In genomic region chr1:61139984-61140648, GRCm38 (mm10) we compare ENCODE assay signal across 10 mouse cellular contexts.
DNase-seq lines count a peak whose midpoint lies in the region; ATAC-seq and TF ChIP-seq lines count a peak whose summit lies in the region.
"Had no signal": no experiment of that assay in that cellular context is flagged by ENCODE, and none has a peak within 500 bp of the region (broad histone marks: within the 10 kb centered on the region; RNA-seq: fewer than 3 reads in every experiment).

No protein-coding gene starts in this region.

- DNase-seq in CH12.LX (ENCODE audit: extremely low read depth): no peak
- DNase-seq in embryonic facial prominence, embryonic 11.5 days (ENCODE audit: low spot score): no peak
- no peak for DNase-seq in hindbrain, embryonic 14.5 days (ENCODE audit: low spot score)
- DNase-seq in midbrain, embryonic 14.5 days: no peak
- no peak for DNase-seq in ovary, adult 18-20 months (ENCODE audit: low spot score)
- DNase-seq in thymus, postnatal 0 days (ENCODE audit: low spot score): no peak
- no peak for DNase-seq in testis, postnatal 10 days (ENCODE audit: low spot score)
- no peak for DNase-seq in cerebellum, postnatal 10 days
- DNase-seq: cerebellum, adult 8-10 months; thymus, adult 2 months had no signal

- dilution Hi-C loops in CH12.LX (cut with MboI; ENCODE audit: extremely low pct_ligation_motif_present, extremely low pct_unique_long_range_greater_than_20kb, low sequenced_read_pairs): no loop called here

- peak overlapping the region; percentile 80 for H3K27ac ChIP-seq in CH12.LX (ENCODE audit: insufficient read depth, low read depth)
- H3K27ac ChIP-seq in embryonic facial prominence, embryonic 11.5 days (replicated peaks; ENCODE audit: low read depth, low read length): 0 out of 2 replicates have a peak overlapping the region, but pooled peaks have one; percentile 28
- H3K27ac ChIP-seq in hindbrain, embryonic 14.5 days: peak overlapping the region; percentile 79
- H3K27ac ChIP-seq in midbrain, embryonic 14.5 days (replicated peaks; ENCODE audit: low read depth, low read length): peak overlapping the region; percentile 80

- no peak for TF ChIP-seq RAD21 in CH12.LX (IDR thresholded peaks at IDR 0.05; ENCODE audit: low read depth, low read length)

- H3K9me3 ChIP-seq in CH12.LX (replicated peaks; ENCODE audit: low read length): no peaks in the 10 kb centered on the region
- no peaks in the 10 kb centered on the region for H3K9me3 ChIP-seq in embryonic facial prominence, embryonic 11.5 days (replicated peaks; ENCODE audit: control insufficient read depth, low read length)
- H3K9me3 ChIP-seq in hindbrain, embryonic 14.5 days (ENCODE audit: control insufficient read depth, low read length): no peaks in the 10 kb centered on the region
- no peaks in the 10 kb centered on the region for H3K9me3 ChIP-seq in midbrain, embryonic 14.5 days (ENCODE audit: control insufficient read depth, low read length)

- no peak for TF ChIP-seq CTCF in CH12.LX (conservative IDR thresholded peaks at IDR 0.05 in 1 of 2, IDR thresholded peaks at IDR 0.05 in 1 of 2; ENCODE audit: low read depth in 2 of 2, low read length in 2 of 2)

- peak overlapping the region; percentile 98 for H3K4me2 ChIP-seq in CH12.LX (ENCODE audit: insufficient read depth, low read depth, poor library complexity, severe bottlenecking)
- no peak overlapping the region for H3K4me2 ChIP-seq in embryonic facial prominence, embryonic 11.5 days (ENCODE audit: low read depth, low read length)
- peak overlapping the region; percentile 47 for H3K4me2 ChIP-seq in hindbrain, embryonic 14.5 days (replicated peaks)
- peak overlapping the region; percentile 54 for H3K4me2 ChIP-seq in midbrain, embryonic 14.5 days (ENCODE audit: low read length)

- no peak for TF ChIP-seq POLR2A in CH12.LX (IDR thresholded peaks at IDR 0.05; ENCODE audit: low read depth, low read length)

- ATAC-seq in embryonic facial prominence, embryonic 11.5 days (replicated peaks; ENCODE audit: insufficient number of reproducible peaks, low FRiP score, low TSS enrichment, low read depth): peak; percentile 50; the same call in 1 of the 2 replicates
- peak; percentile 59; the same call in 1 of the 2 replicates for ATAC-seq in hindbrain, embryonic 14.5 days (ENCODE audit: low FRiP score)
- peak; percentile 53; the same call in 1 of the 2 replicates for ATAC-seq in midbrain, embryonic 14.5 days (ENCODE audit: low FRiP score, low TSS enrichment)

- H3K9ac ChIP-seq in CH12.LX (ENCODE audit: insufficient read depth, low read depth): peak overlapping the region; percentile 4
- H3K9ac ChIP-seq in embryonic facial prominence, embryonic 11.5 days (replicated peaks; ENCODE audit: low read length): no peak overlapping the region
- H3K9ac ChIP-seq in hindbrain, embryonic 14.5 days: no peak overlapping the region; the same call in 1 of the 2 replicates
- H3K9ac ChIP-seq in midbrain, embryonic 14.5 days (replicated peaks; ENCODE audit: low read length): no peak overlapping the region

- 29% methylated on average over 10 of the region's 10 CpGs for WGBS in embryonic facial prominence, embryonic 11.5 days
- WGBS in hindbrain, embryonic 14.5 days: 34% methylated on average over 10 of the region's 10 CpGs
- WGBS in midbrain, embryonic 14.5 days: 29% methylated on average over 10 of the region's 10 CpGs

- peaks cover 27 to 61% of the 10 kb centered on the region in 2 experiments for H3K4me1 ChIP-seq in CH12.LX (ENCODE audit: control insufficient read depth in 1 of 2, insufficient read depth in 2 of 2)
- H3K4me1 ChIP-seq in embryonic facial prominence, embryonic 11.5 days (ENCODE audit: control insufficient read depth, insufficient read depth, low read length): no peaks in the 10 kb centered on the region; the same call in 1 of the 2 replicates
- peaks cover 56% of the 10 kb centered on the region for H3K4me1 ChIP-seq in hindbrain, embryonic 14.5 days (replicated peaks; ENCODE audit: control insufficient read depth, insufficient read depth, low read length)
- H3K4me1 ChIP-seq in midbrain, embryonic 14.5 days (ENCODE audit: control insufficient read depth, insufficient read depth, low read length): peaks cover 51% of the 10 kb centered on the region

- H3K36me3 ChIP-seq in CH12.LX (replicated peaks in 1 of 2; ENCODE audit: control insufficient read depth in 1 of 2, insufficient read depth in 1 of 2, low read length in 1 of 2): no peaks in the 10 kb centered on the region
- H3K36me3 ChIP-seq in embryonic facial prominence, embryonic 11.5 days (replicated peaks; ENCODE audit: control insufficient read depth, insufficient read depth, low read depth, low read length): no peaks in the 10 kb centered on the region
- no peaks in the 10 kb centered on the region for H3K36me3 ChIP-seq in hindbrain, embryonic 14.5 days (replicated peaks; ENCODE audit: control insufficient read depth, insufficient read depth)
- H3K36me3 ChIP-seq in midbrain, embryonic 14.5 days (ENCODE audit: control insufficient read depth, insufficient read depth, low read length): no peaks in the 10 kb centered on the region

- H3K79me2 ChIP-seq in CH12.LX (replicated peaks; ENCODE audit: control insufficient read depth, extremely low read depth, insufficient read depth, poor library complexity, severe bottlenecking): no peaks in the 10 kb centered on the region

- no peak for TF ChIP-seq EP300 in CH12.LX (IDR thresholded peaks at IDR 0.05; ENCODE audit: low read length)

- H3K27me3 ChIP-seq in CH12.LX (replicated peaks): no peaks in the 10 kb centered on the region
- no peaks in the 10 kb centered on the region for H3K27me3 ChIP-seq in embryonic facial prominence, embryonic 11.5 days (ENCODE audit: control insufficient read depth, insufficient read depth, low read length)
- H3K27me3 ChIP-seq in hindbrain, embryonic 14.5 days (ENCODE audit: control insufficient read depth, insufficient read depth, low read length): no peaks in the 10 kb centered on the region
- H3K27me3 ChIP-seq in midbrain, embryonic 14.5 days (ENCODE audit: control insufficient read depth, insufficient read depth, low read length): no peaks in the 10 kb centered on the region

- H3K4me3 ChIP-seq in CH12.LX (replicated peaks in 1 of 3; ENCODE audit: low read depth in 2 of 3, low read length in 2 of 3, poor library complexity in 1 of 3): peak overlapping the region in 2 of 3 experiments; percentile 16 to 41
- H3K4me3 ChIP-seq in embryonic facial prominence, embryonic 11.5 days (ENCODE audit: low read depth, low read length): no peak overlapping the region
- H3K4me3 ChIP-seq in hindbrain, embryonic 14.5 days (replicated peaks; ENCODE audit: low read length): no peak overlapping the region
- H3K4me3 ChIP-seq in midbrain, embryonic 14.5 days (replicated peaks; ENCODE audit: low read depth, low read length): no peak overlapping the region

- in situ Hi-C loops in CH12.LX (cut with MboI; ENCODE audit: low pct_ligation_motif_present, low pct_unique_long_range_greater_than_20kb, low sequenced_read_pairs): loop anchor here (10.0 to 25.0 kb wide), 4 partner anchors 235 to 1847 kb away; partner anchors contain the start of gene Nrp2

TF ChIP-seq in CH12.LX, 34 proteins besides CTCF, POLR2A, EP300 and RAD21:
- TF ChIP-seq ZC3H11A (IDR thresholded peaks at IDR 0.05; ENCODE audit: low read depth, low read length) (no peak), IRF4 (IDR thresholded peaks at IDR 0.05; ENCODE audit: low read depth, low read length) (0 out of 2 replicates have a peak, but pooled peaks have one; percentile 23), MXI1 (IDR thresholded peaks at IDR 0.05; ENCODE audit: low read depth, low read length) (no peak), CHD1 (IDR thresholded peaks at IDR 0.05; ENCODE audit: low read depth, low read length) (no peak), SMC3 (IDR thresholded peaks at IDR 0.05; ENCODE audit: low read depth, low read length) (no peak), BHLHE40 (IDR thresholded peaks at IDR 0.05; ENCODE audit: low read depth, low read length) (peak; percentile 59), USF2 (conservative IDR thresholded peaks at IDR 0.05; ENCODE audit: low read depth, low read length) (no peak), SIN3A (IDR thresholded peaks at IDR 0.05; ENCODE audit: low read length) (peak; percentile 31; the same call in 1 of the 2 replicates)

Comparison
In these comparisons a context has a peak if more than half of its experiments do, and no peak if none do; other contexts are left out.
1. H3K27ac ChIP-seq: peak in every context shown above with its lines; median percentile 80 in CH12.LX; 80 in midbrain, embryonic 14.5 days; 79 in hindbrain, embryonic 14.5 days; 28 in embryonic facial prominence, embryonic 11.5 days.
2. H3K4me3 ChIP-seq: peak in CH12.LX (2 of 3); none in embryonic facial prominence, embryonic 11.5 days (single experiment), hindbrain, embryonic 14.5 days (single experiment) and midbrain, embryonic 14.5 days (single experiment).
3. Peak in every context shown above with its lines, with median percentiles within 50 percentile points of each other: ATAC-seq.